Mouse (Mus musculus): ENCODE measurements at regions not wholly inside any gene's neighbourhood (a gene's known extent, or its start where the extent isn't known, plus 50 kb on each side); places are given as distances from the start of the nearest gene placed in this dataset.
"Not testable (repeated sequence)": the region's sequence is repeated elsewhere in the genome, so short reads cannot be mapped to it uniquely, and the experiment has no call there.

DNA sequence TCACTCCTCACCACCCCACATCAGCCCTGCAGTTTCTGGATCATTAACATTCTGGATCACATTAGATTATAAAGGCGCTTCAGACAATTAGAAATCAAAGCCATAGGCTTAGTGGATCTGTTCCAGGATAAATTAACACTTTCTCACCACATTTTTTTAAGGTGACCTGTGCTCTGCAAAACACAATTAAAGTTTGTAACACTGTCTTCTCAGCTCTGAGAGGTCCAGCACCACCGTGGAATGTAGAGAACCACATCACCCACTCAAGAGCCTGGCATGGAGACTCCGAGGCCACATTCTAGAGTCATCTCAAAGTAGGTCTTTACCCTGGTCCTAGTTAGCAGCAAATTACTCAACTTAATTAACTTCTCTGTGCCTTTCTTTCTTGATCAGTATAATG is 58.4 kb upstream of the Galnt18 start:
- H3K9me3 ChIP-seq (replicated peaks) = no peaks in the 10 kb centered on the region
- no peak overlapping the region for H3K4me2 ChIP-seq (replicated peaks)
- WGBS = 87% methylated on average over 3 of the region's 3 CpGs
- no peaks in the 10 kb centered on the region for H3K4me1 ChIP-seq
- no peak for ATAC-seq (ENCODE audit: low FRiP score)
- H3K27ac ChIP-seq = no peak overlapping the region
- no peak overlapping the region for H3K9ac ChIP-seq
- H3K4me3 ChIP-seq = no peak overlapping the region
- H3K27me3 ChIP-seq = no peaks in the 10 kb centered on the region
- H3K36me3 ChIP-seq = no peaks in the 10 kb centered on the region

GRCm38 (mm10) chr7:111834356-111834755 is 54.6 kb upstream of the Galnt18 start:
- ATAC-seq (ENCODE audit: low FRiP score); H3K4me1 ChIP-seq; H3K36me3 ChIP-seq; H3K9ac ChIP-seq; H3K27ac ChIP-seq; H3K27me3 ChIP-seq; H3K4me3 ChIP-seq; H3K4me2 ChIP-seq (replicated peaks); H3K9me3 ChIP-seq (replicated peaks): not testable (repeated sequence)

- ATAC-seq (ENCODE audit: low FRiP score) = no peak
- H3K4me3 ChIP-seq = no peak overlapping the region
- 68% methylated on average over 1 of the region's 1 CpGs for WGBS
- H3K36me3 ChIP-seq = no peaks in the 10 kb centered on the region
- no peaks in the 10 kb centered on the region for H3K27me3 ChIP-seq
- H3K9ac ChIP-seq = no peak overlapping the region
- no peaks in the 10 kb centered on the region for H3K9me3 ChIP-seq (replicated peaks)
- H3K27ac ChIP-seq = no peak overlapping the region
- no peaks in the 10 kb centered on the region for H3K4me1 ChIP-seq
- H3K4me2 ChIP-seq (replicated peaks) = no peak overlapping the region
Measured at GRCm38 (mm10) chr7:111829931-111830330, 50.2 kb upstream of the Galnt18 start.

Data from hindbrain, embryonic 12.5 days (tissue).